Mouse (Mus musculus) forebrain, embryonic 13.5 days (tissue): ENCODE results near the gene Stk31. TPM values are rescaled to one million over a fixed set of nuclear protein-coding genes. Genes with fewer than 3 reads are reported as not detected.

Experiments
- ATAC-seq: fragments of 200-750 bp; cut with Nextera tagmentation; 2 replicates; pipeline ENCODE4 v1.8.0; 2017
- H3K27ac ChIP-seq: fragments of 300-500 bp; sonication (generic); 2 replicates; pipeline ENCODE4 v1.5.1; 2015; ENCODE audit warnings: inconsistent platforms, mild to moderate bottlenecking, moderate library complexity
- H3K27me3 ChIP-seq: fragments of 300-500 bp; sonication (generic); 2 replicates; pipeline ENCODE4 v1.6.1; 2015; ENCODE audit warnings: mild to moderate bottlenecking, inconsistent platforms
- H3K36me3 ChIP-seq: fragments of 300-500 bp; sonication (generic); 2 replicates; pipeline ENCODE4 v1.6.1; 2015; ENCODE audit warnings: mild to moderate bottlenecking, inconsistent platforms; ENCODE audit not compliant: poor library complexity, severe bottlenecking
- H3K4me1 ChIP-seq: fragments of 300-500 bp; sonication (generic); 2 replicates; pipeline ENCODE4 v1.6.1; 2015; ENCODE audit warnings: inconsistent platforms
- H3K4me2 ChIP-seq: fragments of 300-500 bp; sonication (generic); 2 replicates; pipeline ENCODE4 v1.6.1; 2015; ENCODE audit warnings: inconsistent platforms, mild to moderate bottlenecking, moderate library complexity
- H3K4me3 ChIP-seq: fragments of 300-500 bp; sonication (generic); 2 replicates; pipeline ENCODE4 v1.5.1; 2015; ENCODE audit warnings: mild to moderate bottlenecking, inconsistent platforms
- H3K9ac ChIP-seq: fragments of 300-500 bp; sonication (generic); 2 replicates; pipeline ENCODE4 v1.6.1; 2015; ENCODE audit warnings: mild to moderate bottlenecking, inconsistent platforms
- H3K9me3 ChIP-seq: fragments of 300-500 bp; sonication (generic); replicated peaks from 2 replicates; pipeline ENCODE4 v1.6.1; 2016; ENCODE audit warnings: inconsistent platforms
- WGBS: fragments of 180-500 bp; shearing (Covaris S2); methylation state at CpG from one replicate; pipeline ENCODE4 v1.1.7; 2015; 5-methylcytosine and 5-hydroxymethylcytosine counted together
- polyA plus RNA-seq: library from polyadenylated mRNA; unstranded; fragments of >200 nt; fragmentation: Nextera tagmentation; extraction: Ambion mirVana; gene quantifications from 2 replicates; pipeline ENCODE4 v1.2.1, GENCODE M21; 2015

Stk31 gene
- polyA plus RNA-seq: 0.06 TPM in 1 of 2 replicates, not detected in the other

GRCm38 (mm10) chr6:49395316-49395715, at the start of gene Stk31:
TSS of gene Stk31 (plus strand) at chr6:49395604.
- no peak for ATAC-seq
- 84% methylated on average over 34 of the region's 34 CpGs for WGBS
- no peak within 1 kb of the TSS for H3K4me2 ChIP-seq
- H3K4me1 ChIP-seq: no peaks in the 10 kb centered on the region
- H3K27me3 ChIP-seq: no peaks in the 10 kb centered on the region
- no peak within 1 kb of the TSS for H3K4me3 ChIP-seq
- no peaks in the 10 kb centered on the region for H3K36me3 ChIP-seq
- no peaks in the 10 kb centered on the region for H3K9me3 ChIP-seq
- no peak within 1 kb of the TSS for H3K27ac ChIP-seq
- no peak within 1 kb of the TSS for H3K9ac ChIP-seq

- no peak overlapping the region for H3K4me3 ChIP-seq
- ATAC-seq: no peak
- no peak overlapping the region for H3K4me2 ChIP-seq
- H3K36me3 ChIP-seq: no peaks in the 10 kb centered on the region
- H3K27me3 ChIP-seq: no peaks in the 10 kb centered on the region
- H3K4me1 ChIP-seq: no peaks in the 10 kb centered on the region
- no peak overlapping the region for H3K9ac ChIP-seq
- H3K9me3 ChIP-seq: no peaks in the 10 kb centered on the region
- no peak overlapping the region for H3K27ac ChIP-seq
- 93% methylated on average over 7 of the region's 7 CpGs for WGBS
Measured at GRCm38 (mm10) chr6:49349826-49350225, 45.6 kb upstream of the Stk31 start.

- H3K27me3 ChIP-seq: no peaks in the 10 kb centered on the region
- H3K4me2 ChIP-seq: no peak overlapping the region
- H3K4me1 ChIP-seq: no peaks in the 10 kb centered on the region
- no peak overlapping the region for H3K4me3 ChIP-seq
- H3K36me3 ChIP-seq: no peaks in the 10 kb centered on the region
- H3K9me3 ChIP-seq: no peaks in the 10 kb centered on the region
- H3K9ac ChIP-seq: no peak overlapping the region
- ATAC-seq: no peak
- no peak overlapping the region for H3K27ac ChIP-seq
- 92% methylated on average over 3 of the region's 3 CpGs for WGBS
Measured at GRCm38 (mm10) chr6:49354613-49355012, 40.8 kb upstream of the Stk31 start.

GRCm38 (mm10) chr6:49355171-49355570, 40.2 kb upstream of the Stk31 start:
- H3K4me3 ChIP-seq: no peak overlapping the region
- no peaks in the 10 kb centered on the region for H3K4me1 ChIP-seq
- no peaks in the 10 kb centered on the region for H3K36me3 ChIP-seq
- H3K27me3 ChIP-seq: no peaks in the 10 kb centered on the region
- WGBS: 67% methylated on average over 4 of the region's 4 CpGs
- H3K4me2 ChIP-seq: no peak overlapping the region
- H3K9me3 ChIP-seq: no peaks in the 10 kb centered on the region
- H3K9ac ChIP-seq: no peak overlapping the region
- no peak for ATAC-seq
- no peak overlapping the region for H3K27ac ChIP-seq

- no peaks in the 10 kb centered on the region for H3K9me3 ChIP-seq
- no peak overlapping the region for H3K4me3 ChIP-seq
- no peaks in the 10 kb centered on the region for H3K36me3 ChIP-seq
- no peak for ATAC-seq
- H3K27ac ChIP-seq: no peak overlapping the region
- H3K4me1 ChIP-seq: no peaks in the 10 kb centered on the region
- H3K9ac ChIP-seq: no peak overlapping the region
- no peak overlapping the region for H3K4me2 ChIP-seq
- no peaks in the 10 kb centered on the region for H3K27me3 ChIP-seq
Measured at GRCm38 (mm10) chr6:49360420-49360819, 35.0 kb upstream of the Stk31 start.

GRCm38 (mm10) chr6:49367159-49368054, 28.0 kb upstream of the Stk31 start, which contains the start of gene Fam221a:
TSS of gene Fam221a (plus strand) at chr6:49367739.
- no peaks in the 10 kb centered on the region for H3K9me3 ChIP-seq
- peaks cover 14% of the 10 kb centered on the region for H3K4me1 ChIP-seq
- peak; percentile 97 for ATAC-seq
- no peaks in the 10 kb centered on the region for H3K36me3 ChIP-seq
- peak within 1 kb of the TSS; percentile 88 for H3K4me2 ChIP-seq
- H3K27me3 ChIP-seq: no peaks in the 10 kb centered on the region
- peak within 1 kb of the TSS; percentile 55 for H3K4me3 ChIP-seq
- peak within 1 kb of the TSS; percentile 68 for H3K9ac ChIP-seq
- H3K27ac ChIP-seq: no peak within 1 kb of the TSS; the same call in 1 of the 2 replicates
- 4% methylated on average over 47 of the region's 49 CpGs for WGBS

GRCm38 (mm10) chr6:49368212-49368611, 27.2 kb upstream of the Stk31 start:
- Histone ChIP-seq H3K4me3 (peak overlapping the region; percentile 55), H3K4me2 (peak overlapping the region; percentile 88), H3K9me3 (no peaks in the 10 kb centered on the region), H3K36me3 (no peaks in the 10 kb centered on the region), H3K27ac (no peak overlapping the region), H3K4me1 (peaks cover 14% of the 10 kb centered on the region), H3K27me3 (no peaks in the 10 kb centered on the region), H3K9ac (peak overlapping the region; percentile 68)
- ATAC-seq: no peak
- WGBS: 43% methylated on average over 3 of the region's 3 CpGs

GRCm38 (mm10) chr6:49372705-49373104, 22.7 kb upstream of the Stk31 start:
- no peak overlapping the region for H3K27ac ChIP-seq
- peaks cover 9% of the 10 kb centered on the region for H3K4me1 ChIP-seq
- H3K9ac ChIP-seq: no peak overlapping the region
- no peaks in the 10 kb centered on the region for H3K9me3 ChIP-seq
- no peaks in the 10 kb centered on the region for H3K36me3 ChIP-seq
- 80% methylated on average over 4 of the region's 4 CpGs for WGBS
- H3K4me3 ChIP-seq: no peak overlapping the region
- H3K4me2 ChIP-seq: no peak overlapping the region
- no peaks in the 10 kb centered on the region for H3K27me3 ChIP-seq
- ATAC-seq: no peak

- Histone ChIP-seq H3K9me3 (no peaks in the 10 kb centered on the region), H3K27ac (no peak overlapping the region), H3K4me1 (no peaks in the 10 kb centered on the region), H3K9ac (no peak overlapping the region), H3K27me3 (no peaks in the 10 kb centered on the region), H3K36me3 (no peaks in the 10 kb centered on the region), H3K4me2 (no peak overlapping the region), H3K4me3 (no peak overlapping the region)
- no peak for ATAC-seq
- 64% methylated on average over 2 of the region's 2 CpGs for WGBS
Measured at GRCm38 (mm10) chr6:49373943-49374342, 21.5 kb upstream of the Stk31 start.

GRCm38 (mm10) chr6:49378328-49378727, 17.1 kb upstream of the Stk31 start:
- Histone ChIP-seq H3K27me3 (no peaks in the 10 kb centered on the region), H3K4me1 (no peaks in the 10 kb centered on the region), H3K27ac (no peak overlapping the region; the same call in 1 of the 2 replicates), H3K9me3 (0 out of 2 replicates have a peak, but pooled peaks cover 2% of the 10 kb centered on the region), H3K4me3 (no peak overlapping the region), H3K4me2 (no peak overlapping the region), H3K36me3 (no peaks in the 10 kb centered on the region), H3K9ac (no peak overlapping the region)
- no peak for ATAC-seq
- WGBS: 67% methylated on average over 12 of the region's 12 CpGs

- no peak overlapping the region for H3K27ac ChIP-seq
- WGBS: 76% methylated on average over 1 of the region's 1 CpGs
- H3K9me3 ChIP-seq: no peaks in the 10 kb centered on the region
- no peaks in the 10 kb centered on the region for H3K27me3 ChIP-seq
- no peak overlapping the region for H3K4me3 ChIP-seq
- no peak overlapping the region for H3K9ac ChIP-seq
- no peak overlapping the region for H3K4me2 ChIP-seq
- ATAC-seq: no peak
- H3K4me1 ChIP-seq: no peaks in the 10 kb centered on the region
- H3K36me3 ChIP-seq: no peaks in the 10 kb centered on the region
Measured at GRCm38 (mm10) chr6:49394276-49394675, 1.1 kb upstream of the Stk31 start.

GRCm38 (mm10) chr6:49397466-49397865, 2.1 kb downstream of the Stk31 start:
- H3K9ac ChIP-seq: no peak overlapping the region
- H3K9me3 ChIP-seq: no peaks in the 10 kb centered on the region
- H3K4me2 ChIP-seq: no peak overlapping the region
- no peak for ATAC-seq
- H3K36me3 ChIP-seq: no peaks in the 10 kb centered on the region
- no peaks in the 10 kb centered on the region for H3K4me1 ChIP-seq
- H3K4me3 ChIP-seq: no peak overlapping the region
- no peaks in the 10 kb centered on the region for H3K27me3 ChIP-seq
- no peak overlapping the region for H3K27ac ChIP-seq

- H3K4me1 ChIP-seq: no peaks in the 10 kb centered on the region
- no peak for ATAC-seq
- no peaks in the 10 kb centered on the region for H3K36me3 ChIP-seq
- no peak overlapping the region for H3K4me2 ChIP-seq
- H3K4me3 ChIP-seq: no peak overlapping the region
- H3K9me3 ChIP-seq: no peaks in the 10 kb centered on the region
- no peaks in the 10 kb centered on the region for H3K27me3 ChIP-seq
- H3K9ac ChIP-seq: no peak overlapping the region
- H3K27ac ChIP-seq: no peak overlapping the region
Measured at GRCm38 (mm10) chr6:49398365-49398764, 3.0 kb downstream of the Stk31 start.
